Mouse (Mus musculus): ENCODE data around the gene Gm44503. TPM values are rescaled to one million over a fixed set of nuclear protein-coding genes. Genes with fewer than 3 reads are reported as not detected.

The Gm44503 gene
- polyA plus RNA-seq, 2 experiments, result not detected

GRCm38 (mm10) chr9:72972435-72972834, 13.8 kb downstream of the Gm44503 start:
- ATAC-seq (ENCODE audit: insufficient read depth) (no peak), DNase-seq (ENCODE audit: low read depth in 3 of 3, low spot score in 3 of 3) (no peak)
- Histone ChIP-seq H3K9ac (replicated peaks) (no peak overlapping the region), H3K4me2 (ENCODE audit: low read depth) (no peak overlapping the region), H3K36me3 (replicated peaks; ENCODE audit: control insufficient read depth, insufficient read depth, low read depth) (no peaks in the 10 kb centered on the region), H3K4me3 (ENCODE audit: insufficient read depth in 1 of 2, low read depth in 2 of 2, low read length in 2 of 2) (no peak overlapping the region), H3K9me3 (ENCODE audit: control insufficient read depth, low read length) (no peaks in the 10 kb centered on the region), H3K27ac (no peak overlapping the region), H3K27me3 (ENCODE audit: control insufficient read depth, insufficient read depth, low read length) (no peaks in the 10 kb centered on the region), H3K4me1 (replicated peaks; ENCODE audit: control insufficient read depth in 2 of 2, insufficient read depth in 2 of 2, low read length in 1 of 2) (no peaks in the 10 kb centered on the region; a peak in 1 of 4 replicates)
- TF ChIP-seq EP300 (IDR thresholded peaks at IDR 0.05; ENCODE audit: low read depth) (no peak), CTCF (IDR thresholded peaks at IDR 0.05; ENCODE audit: low read depth) (no peak)
- 71% methylated on average over 5 of the region's 5 CpGs for WGBS (ENCODE audit: insufficient replicate concordance)

- no peak overlapping the region for H3K9ac ChIP-seq (replicated peaks)
- ATAC-seq (ENCODE audit: insufficient read depth) (no peak), DNase-seq (ENCODE audit: low read depth in 3 of 3, low spot score in 3 of 3) (no peak)
- H3K9me3 ChIP-seq (ENCODE audit: control insufficient read depth, low read length), result no peaks in the 10 kb centered on the region
- H3K27ac ChIP-seq, result no peak overlapping the region
- H3K4me3 ChIP-seq (ENCODE audit: insufficient read depth in 1 of 2, low read depth in 2 of 2, low read length in 2 of 2), result no peak overlapping the region
- no peak overlapping the region for H3K4me2 ChIP-seq (ENCODE audit: low read depth)
- no peaks in the 10 kb centered on the region for H3K27me3 ChIP-seq (ENCODE audit: control insufficient read depth, insufficient read depth, low read length)
- H3K36me3 ChIP-seq (replicated peaks; ENCODE audit: control insufficient read depth, insufficient read depth, low read depth), result no peaks in the 10 kb centered on the region
- no peaks in the 10 kb centered on the region; a peak in 1 of 4 replicates for H3K4me1 ChIP-seq (replicated peaks; ENCODE audit: control insufficient read depth in 2 of 2, insufficient read depth in 2 of 2, low read length in 1 of 2)
- TF ChIP-seq CTCF (IDR thresholded peaks at IDR 0.05; ENCODE audit: low read depth) (peak; percentile 26; the same call in 1 of the 2 replicates), EP300 (IDR thresholded peaks at IDR 0.05; ENCODE audit: low read depth) (no peak)
Observed at GRCm38 (mm10) chr9:72972984-72973383, 14.3 kb downstream of the Gm44503 start.

- H3K4me2 ChIP-seq (ENCODE audit: low read depth), result no peak overlapping the region
- H3K9ac ChIP-seq (replicated peaks), result no peak overlapping the region
- H3K4me1 ChIP-seq (replicated peaks; ENCODE audit: control insufficient read depth in 2 of 2, insufficient read depth in 2 of 2, low read length in 1 of 2), result no peaks in the 10 kb centered on the region
- no peak overlapping the region for H3K4me3 ChIP-seq (ENCODE audit: insufficient read depth in 1 of 2, low read depth in 2 of 2, low read length in 2 of 2)
- no peaks in the 10 kb centered on the region for H3K36me3 ChIP-seq (replicated peaks; ENCODE audit: control insufficient read depth, insufficient read depth, low read depth)
- H3K27ac ChIP-seq, result no peak overlapping the region
- TF ChIP-seq EP300 (IDR thresholded peaks at IDR 0.05; ENCODE audit: low read depth), result no peak
- TF ChIP-seq CTCF (IDR thresholded peaks at IDR 0.05; ENCODE audit: low read depth), result no peak
- H3K9me3 ChIP-seq (ENCODE audit: control insufficient read depth, low read length), result no peaks in the 10 kb centered on the region
- no peaks in the 10 kb centered on the region for H3K27me3 ChIP-seq (ENCODE audit: control insufficient read depth, insufficient read depth, low read length)
- 67% methylated on average over 5 of the region's 5 CpGs for WGBS (ENCODE audit: insufficient replicate concordance)
- DNase-seq (ENCODE audit: low read depth in 3 of 3, low spot score in 3 of 3) (no peak), ATAC-seq (ENCODE audit: insufficient read depth) (no peak)
Observed at GRCm38 (mm10) chr9:72974734-72975133, 16.1 kb downstream of the Gm44503 start.

- Histone ChIP-seq H3K9me3 (ENCODE audit: control insufficient read depth, low read length) (no peaks in the 10 kb centered on the region), H3K27ac (no peak overlapping the region), H3K4me1 (replicated peaks; ENCODE audit: control insufficient read depth in 2 of 2, insufficient read depth in 2 of 2, low read length in 1 of 2) (no peaks in the 10 kb centered on the region), H3K36me3 (replicated peaks; ENCODE audit: control insufficient read depth, insufficient read depth, low read depth) (no peaks in the 10 kb centered on the region), H3K9ac (replicated peaks) (no peak overlapping the region), H3K27me3 (ENCODE audit: control insufficient read depth, insufficient read depth, low read length) (no peaks in the 10 kb centered on the region), H3K4me3 (ENCODE audit: insufficient read depth in 1 of 2, low read depth in 2 of 2, low read length in 2 of 2) (no peak overlapping the region), H3K4me2 (ENCODE audit: low read depth) (no peak overlapping the region)
- DNase-seq (ENCODE audit: low read depth in 3 of 3, low spot score in 3 of 3) (no peak), ATAC-seq (ENCODE audit: insufficient read depth) (no peak)
- 65% methylated on average over 1 of the region's 1 CpGs for WGBS (ENCODE audit: insufficient replicate concordance)
- no peak for TF ChIP-seq CTCF (IDR thresholded peaks at IDR 0.05; ENCODE audit: low read depth)
- TF ChIP-seq EP300 (IDR thresholded peaks at IDR 0.05; ENCODE audit: low read depth), result no peak
Observed at GRCm38 (mm10) chr9:72975242-72975641, 16.6 kb downstream of the Gm44503 start.

GRCm38 (mm10) chr9:72983066-72983465, 24.4 kb downstream of the Gm44503 start:
- H3K36me3 ChIP-seq (replicated peaks; ENCODE audit: control insufficient read depth, insufficient read depth, low read depth), result no peaks in the 10 kb centered on the region
- no peak overlapping the region for H3K4me3 ChIP-seq (ENCODE audit: insufficient read depth in 1 of 2, low read depth in 2 of 2, low read length in 2 of 2)
- no peaks in the 10 kb centered on the region for H3K27me3 ChIP-seq (ENCODE audit: control insufficient read depth, insufficient read depth, low read length)
- H3K9me3 ChIP-seq (ENCODE audit: control insufficient read depth, low read length), result no peaks in the 10 kb centered on the region
- 47% methylated on average over 2 of the region's 2 CpGs for WGBS (ENCODE audit: insufficient replicate concordance)
- ATAC-seq (ENCODE audit: insufficient read depth) (no peak), DNase-seq (ENCODE audit: low read depth in 3 of 3, low spot score in 3 of 3) (no peak)
- TF ChIP-seq EP300 (IDR thresholded peaks at IDR 0.05; ENCODE audit: low read depth) (no peak), CTCF (IDR thresholded peaks at IDR 0.05; ENCODE audit: low read depth) (no peak)
- peaks cover 5 to 8% of the 10 kb centered on the region in 2 experiments for H3K4me1 ChIP-seq (replicated peaks; ENCODE audit: control insufficient read depth in 2 of 2, insufficient read depth in 2 of 2, low read length in 1 of 2)
- no peak overlapping the region for H3K9ac ChIP-seq (replicated peaks)
- no peak overlapping the region for H3K27ac ChIP-seq
- H3K4me2 ChIP-seq (ENCODE audit: low read depth), result no peak overlapping the region

All from liver, embryonic 14.5 days (tissue).